Mouse (Mus musculus): ENCODE measurements at regions not wholly inside any gene's neighbourhood (a gene's known extent, or its start where the extent isn't known, plus 50 kb on each side); places are given as distances from the start of the nearest gene placed in this dataset.

GRCm38 (mm10) chr9:91818616-91819328 is 374.0 kb upstream of the Plscr5 start:
- peak; percentile 35 for DNase-seq

DNA sequence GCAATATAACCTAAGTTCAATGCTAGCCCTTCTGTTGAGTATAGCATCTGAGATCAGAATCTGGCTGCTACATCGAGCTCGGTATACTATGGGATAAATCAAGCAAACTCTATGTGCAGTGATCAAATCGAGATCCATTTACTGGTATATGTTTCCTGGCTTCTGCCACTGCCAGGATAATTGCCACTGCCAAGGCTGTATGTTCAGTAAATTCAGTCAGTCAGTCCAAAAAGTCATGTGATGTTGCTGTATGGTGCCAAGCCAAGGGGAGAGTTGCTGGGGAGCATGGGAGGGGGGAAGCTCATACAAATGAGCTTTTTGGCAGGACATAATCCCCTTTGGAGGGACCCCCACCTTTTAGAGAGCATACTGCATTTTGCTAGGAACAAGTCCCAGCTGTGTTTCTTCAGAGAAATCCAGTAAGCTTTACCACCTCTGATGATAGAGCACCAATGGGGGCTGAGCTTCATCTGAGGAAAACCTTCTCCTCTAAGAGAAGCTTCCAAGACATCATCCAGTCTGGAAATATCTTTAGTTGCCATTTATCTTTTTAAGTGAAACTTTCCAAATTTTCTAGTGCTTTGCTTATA is 389.3 kb upstream of the Plscr5 start:
- DNase-seq, result no peak

- DNase-seq, result no peak
Measured at GRCm38 (mm10) chr9:91798837-91799225, 393.9 kb upstream of the Plscr5 start.

- no peak for DNase-seq
Measured at GRCm38 (mm10) chr9:91798171-91798836, 394.4 kb upstream of the Plscr5 start.

DNA sequence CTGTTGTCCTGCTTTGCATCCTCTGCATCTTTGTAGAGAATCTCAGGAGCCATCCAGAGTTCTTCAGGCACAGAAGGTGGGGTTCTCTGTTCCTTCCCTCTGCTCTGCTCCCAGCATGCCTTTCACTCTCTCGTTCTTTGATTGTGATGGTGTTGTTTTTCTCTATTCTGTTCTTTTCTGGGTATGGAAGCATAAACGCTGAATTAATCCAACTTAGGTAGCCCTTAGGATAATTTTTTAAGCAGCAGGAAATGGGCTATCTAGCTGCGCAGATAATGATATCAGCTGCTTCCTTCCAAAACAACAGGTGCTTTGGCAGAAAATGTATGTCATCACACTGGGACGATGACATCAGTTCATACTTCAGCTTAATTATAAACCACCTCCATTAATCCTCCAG is 395.8 kb upstream of the Plscr5 start:
- DNase-seq, result no peak

DNA sequence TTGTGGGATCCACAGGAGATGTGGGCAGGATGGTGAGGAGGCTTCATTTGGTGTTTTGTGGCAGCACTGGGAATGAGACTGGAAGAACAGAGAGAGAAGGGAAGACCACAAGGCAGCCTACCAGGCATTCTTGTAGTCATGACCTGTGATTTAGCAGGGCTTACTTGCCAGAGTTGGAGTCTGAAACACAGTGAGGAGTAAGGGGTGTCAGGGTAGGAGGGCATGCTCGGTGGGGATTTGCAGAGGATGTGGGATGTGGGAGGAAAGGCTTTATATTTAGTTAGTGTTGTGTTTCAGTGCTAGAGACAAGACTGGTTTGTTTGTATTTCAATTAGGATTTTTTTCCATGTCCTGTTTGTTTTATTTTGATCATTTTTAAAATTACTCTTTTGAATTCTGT is 387.3 kb upstream of the Zic1 start:
- no peak for DNase-seq

DNA sequence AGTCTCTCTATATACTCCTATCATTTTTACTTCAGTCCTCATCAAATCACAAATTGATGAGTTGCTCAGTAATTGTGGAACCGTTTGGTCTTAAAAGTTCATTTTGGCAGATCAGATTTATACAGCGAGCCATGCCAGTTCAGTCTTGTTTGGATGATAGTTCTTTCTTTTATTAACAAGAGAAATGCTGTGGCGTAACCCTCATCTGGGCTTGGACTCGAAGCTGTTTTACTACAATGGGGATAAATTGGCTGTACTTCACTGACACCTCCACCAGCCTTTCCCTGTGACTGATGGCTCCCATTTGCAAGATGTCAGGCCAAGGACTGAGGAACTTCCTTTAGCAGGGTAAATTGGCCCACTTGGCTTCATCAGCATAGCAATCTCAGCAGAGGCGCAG is 345.5 kb upstream of the Zic1 start:
- DNase-seq, result no peak

GRCm38 (mm10) chr9:91680859-91681258 is 315.2 kb upstream of the Zic1 start:
- no peak for DNase-seq

DNA sequence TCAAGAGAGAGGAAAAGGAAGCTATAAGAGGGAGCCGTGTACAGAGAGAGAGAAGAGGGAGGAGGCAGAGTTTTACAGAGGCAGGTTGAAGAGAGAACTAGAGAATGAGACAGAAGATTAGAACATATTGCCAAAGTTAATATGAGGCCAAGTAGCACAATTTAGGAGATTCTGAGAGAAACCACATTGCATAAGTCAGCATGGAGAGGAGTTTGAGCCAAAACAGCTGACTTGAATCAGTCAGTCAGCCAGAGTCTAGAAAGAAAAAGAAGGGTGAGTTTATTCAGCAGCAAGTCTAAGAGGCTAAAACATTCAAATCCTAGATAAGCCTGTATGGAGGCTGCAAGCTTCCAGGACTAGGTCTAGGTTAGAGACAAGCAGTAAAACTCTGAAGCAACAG is 301.1 kb upstream of the Zic1 start:
- no peak for DNase-seq

GRCm38 (mm10) chr9:91660089-91660488 is 294.5 kb upstream of the Zic1 start:
- no peak for DNase-seq

DNA sequence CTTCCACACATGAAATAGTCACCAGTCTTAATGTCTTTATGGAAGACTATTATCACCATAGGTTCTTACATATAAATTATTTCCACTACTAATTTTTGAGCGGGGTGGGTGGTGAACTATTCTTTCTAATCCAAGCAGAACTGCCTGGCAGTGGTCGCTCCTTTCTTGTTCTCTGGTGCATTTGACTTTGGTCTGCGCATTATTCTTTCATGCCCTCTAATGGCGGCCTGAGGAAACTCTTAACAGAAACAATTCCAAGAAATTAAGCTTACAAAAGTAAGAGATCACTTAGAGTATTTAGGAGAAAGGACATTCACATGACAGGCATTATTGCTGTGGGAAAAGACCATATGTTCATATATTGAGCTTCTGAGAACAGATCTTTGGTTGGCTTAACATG is 288.5 kb upstream of the Zic1 start:
- peak; percentile 42 for DNase-seq

DNA sequence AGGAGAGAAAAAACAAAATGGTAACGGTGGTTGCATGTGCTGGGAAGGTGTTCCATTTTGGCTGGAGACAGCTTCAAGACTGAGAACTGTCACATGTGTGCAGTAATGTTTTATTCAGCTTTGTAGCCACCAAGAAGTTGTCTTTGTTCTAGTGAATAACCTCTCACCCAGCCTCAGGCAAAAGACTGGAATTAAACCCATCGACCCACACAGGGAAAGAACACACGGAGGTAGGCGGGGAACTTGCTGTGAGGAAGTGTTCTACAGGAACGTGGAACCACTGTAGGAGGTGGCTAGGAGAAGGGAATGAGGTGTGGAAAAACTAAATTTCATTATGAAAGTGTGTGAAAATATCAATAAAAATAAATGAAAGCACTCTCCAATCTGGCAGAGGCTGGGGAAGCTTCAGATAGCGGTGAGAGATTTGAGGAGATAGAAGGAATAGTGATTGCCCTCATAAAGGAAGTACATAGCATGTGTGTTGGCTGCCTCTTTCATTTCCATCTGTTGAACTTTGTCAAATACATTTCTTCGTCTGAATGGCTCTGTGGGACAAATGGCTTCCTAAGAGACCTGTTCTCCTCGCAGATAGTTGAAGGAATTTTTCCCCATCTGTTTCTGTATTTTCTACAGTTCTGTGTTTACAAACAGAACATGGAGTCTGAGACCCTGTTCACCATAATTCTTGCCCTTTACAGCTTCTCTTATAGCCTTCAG is 286.9 kb upstream of the Zic1 start:
- DNase-seq, result no peak

DNA sequence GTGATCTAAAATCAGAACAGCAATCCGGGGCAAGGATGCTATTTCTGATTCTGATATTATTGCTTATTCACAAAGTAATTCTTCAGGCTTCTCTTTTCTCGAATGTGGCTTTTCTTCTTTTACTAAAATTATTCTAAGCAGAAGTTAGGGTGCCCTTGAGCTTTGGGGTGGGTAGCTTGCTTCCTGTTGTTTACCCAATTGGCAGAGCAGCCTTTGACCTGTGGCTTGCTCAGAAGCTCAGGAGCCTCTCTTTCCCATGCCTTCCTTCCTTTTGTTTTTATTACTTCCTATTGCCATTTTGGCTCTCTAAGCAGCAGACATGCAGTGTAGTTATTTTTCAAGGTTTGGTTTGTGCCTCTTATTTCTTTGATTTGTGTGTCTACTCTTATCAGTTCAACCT is 244.8 kb upstream of the Zic1 start:
- no peak for DNase-seq

DNA sequence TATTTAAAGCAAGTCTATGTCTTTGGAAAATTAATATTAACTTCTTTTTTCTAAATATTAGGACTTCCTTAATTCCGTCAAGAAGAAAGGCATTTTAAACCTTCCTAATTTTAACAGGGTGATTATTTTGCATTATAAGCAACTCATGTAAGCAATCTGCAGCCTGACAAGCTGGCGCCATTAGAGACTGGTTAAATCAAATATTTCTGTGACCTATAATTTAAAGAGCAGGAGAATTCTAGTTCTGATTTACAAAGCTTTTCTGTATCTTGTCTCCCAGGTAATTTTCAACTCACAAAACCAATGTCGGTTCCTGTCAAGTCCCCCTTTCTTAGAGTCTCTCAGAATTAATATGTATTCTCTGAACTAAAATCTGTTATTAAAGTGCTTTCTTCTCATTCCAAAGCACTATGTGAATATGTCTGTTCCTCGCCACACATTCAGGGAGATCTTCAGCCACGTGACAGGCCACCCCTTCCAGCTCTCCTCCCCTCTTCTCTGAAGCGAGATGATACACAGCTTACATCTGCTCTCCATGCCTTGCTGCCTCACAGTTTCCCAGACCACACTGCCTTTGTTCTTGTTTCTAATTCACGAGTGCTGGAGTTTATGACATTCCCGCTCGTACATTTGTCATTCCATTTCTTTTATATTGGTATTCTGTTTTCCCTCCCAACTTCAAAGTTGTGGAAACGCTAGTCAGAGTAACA is 244.0 kb upstream of the Zic1 start:
- DNase-seq, result peak; percentile 35

DNA sequence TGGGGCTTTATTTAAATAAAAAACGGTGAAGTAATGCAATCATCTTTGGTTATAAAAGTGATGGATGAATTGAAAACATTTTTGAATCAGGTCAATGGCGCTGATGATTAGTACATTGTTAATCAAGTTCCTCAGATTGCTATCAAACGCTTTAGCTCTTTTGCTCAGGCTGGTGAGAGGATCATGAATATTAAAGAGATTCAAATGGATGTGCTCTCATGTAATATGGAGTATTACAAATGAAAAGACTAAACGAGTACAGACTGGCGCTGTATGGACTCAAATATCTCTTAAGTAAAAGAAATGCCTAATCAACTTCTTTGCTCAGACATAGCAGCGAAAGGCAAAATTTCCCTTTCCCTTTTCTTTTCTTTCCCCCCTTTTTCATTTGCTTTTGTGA is 236.1 kb upstream of the Zic1 start:
- DNase-seq, result no peak

DNA sequence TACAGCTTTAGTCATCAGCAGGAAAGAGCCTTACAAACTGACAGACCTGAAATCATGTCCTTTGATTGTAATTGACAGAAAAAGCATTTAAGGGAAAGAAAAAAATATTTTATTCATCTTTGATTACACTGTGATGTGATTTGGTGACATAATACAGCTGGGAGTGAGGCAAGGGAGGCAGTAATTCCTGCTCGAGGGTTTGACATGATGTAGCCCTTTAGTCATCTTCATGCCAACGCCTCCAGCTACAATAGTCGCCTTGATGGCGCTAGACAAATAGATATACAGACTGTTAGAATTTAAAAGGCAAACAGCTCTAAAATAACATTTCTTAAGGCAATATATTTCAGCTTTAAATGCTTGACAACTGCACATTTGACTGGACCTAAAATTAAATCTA is 226.3 kb upstream of the Zic1 start:
- no peak for DNase-seq

DNA sequence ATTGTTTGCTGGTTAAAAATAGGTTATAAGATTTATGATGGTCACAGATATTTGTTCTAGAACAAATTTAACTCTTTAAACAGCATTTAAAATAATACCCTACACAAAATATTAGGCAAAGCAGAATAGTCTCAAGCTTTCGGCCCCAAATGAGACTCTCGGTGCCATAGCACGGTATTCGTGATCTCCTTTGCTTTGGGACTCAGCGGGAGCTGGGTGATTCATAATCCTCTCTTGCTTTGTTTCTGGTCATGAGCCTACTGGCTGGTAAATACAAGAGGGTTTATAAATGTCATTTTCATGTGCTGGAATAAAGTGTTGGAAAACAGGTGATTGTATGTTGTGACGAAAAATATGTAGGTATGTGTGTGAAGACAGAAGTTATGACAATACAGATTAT is 223.1 kb upstream of the Zic1 start:
- DNase-seq, result no peak

- DNase-seq, result no peak
Measured at GRCm38 (mm10) chr9:91587861-91588260, 222.3 kb upstream of the Zic1 start.

GRCm38 (mm10) chr9:91587271-91587670 is 221.7 kb upstream of the Zic1 start:
- no peak for DNase-seq

- no peak for DNase-seq
Measured at GRCm38 (mm10) chr9:91586635-91587034, 221.0 kb upstream of the Zic1 start.

DNA sequence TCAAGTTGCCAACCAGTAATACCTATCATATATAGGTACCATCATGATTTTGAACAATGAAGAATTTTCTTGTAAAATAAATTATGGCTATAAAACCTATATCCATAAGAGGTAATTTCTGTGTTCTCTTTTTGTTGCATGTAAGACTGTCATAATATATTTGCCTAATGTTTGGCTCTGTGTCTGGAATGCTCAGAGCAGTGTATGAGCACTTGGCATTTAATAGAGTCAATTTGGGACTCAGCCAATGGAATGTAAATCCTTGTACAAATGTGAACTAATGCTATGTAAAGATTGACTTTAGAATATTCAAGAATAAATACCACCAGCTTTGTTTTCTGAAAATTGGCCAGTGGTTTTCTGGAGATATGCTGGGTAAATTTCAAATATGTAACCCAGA is 208.5 kb upstream of the Zic1 start:
- no peak for DNase-seq

DNA sequence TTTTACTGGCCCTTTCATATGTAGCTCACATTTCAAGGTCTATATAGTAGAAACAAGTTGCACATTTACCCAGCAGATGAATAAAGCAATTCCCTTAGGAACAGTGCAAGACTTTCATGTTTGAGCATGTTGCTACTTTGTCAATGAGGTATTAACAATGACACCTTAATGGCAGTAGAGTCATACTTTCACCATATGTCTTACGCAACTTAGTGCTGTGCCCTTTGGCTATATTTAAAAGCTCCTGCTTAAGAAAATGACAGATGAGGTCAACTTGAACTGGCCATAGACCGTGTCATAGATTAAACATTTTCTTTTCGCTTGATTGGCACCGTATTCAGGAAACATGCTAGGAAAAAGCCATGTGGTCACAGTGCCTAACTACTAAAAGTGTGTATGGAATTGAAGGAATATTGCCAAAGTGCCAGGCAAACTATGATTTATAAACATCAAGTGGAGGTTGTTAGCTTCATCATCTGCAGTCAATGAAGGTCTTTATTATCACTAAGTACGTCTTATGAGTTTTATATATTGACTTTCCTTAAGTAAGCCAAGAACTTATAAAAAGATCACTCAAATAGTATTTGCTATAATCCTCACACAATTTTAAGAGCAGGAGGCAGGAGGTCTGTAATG is 200.5 kb upstream of the Zic1 start:
- peak; percentile 7 for DNase-seq

DNA sequence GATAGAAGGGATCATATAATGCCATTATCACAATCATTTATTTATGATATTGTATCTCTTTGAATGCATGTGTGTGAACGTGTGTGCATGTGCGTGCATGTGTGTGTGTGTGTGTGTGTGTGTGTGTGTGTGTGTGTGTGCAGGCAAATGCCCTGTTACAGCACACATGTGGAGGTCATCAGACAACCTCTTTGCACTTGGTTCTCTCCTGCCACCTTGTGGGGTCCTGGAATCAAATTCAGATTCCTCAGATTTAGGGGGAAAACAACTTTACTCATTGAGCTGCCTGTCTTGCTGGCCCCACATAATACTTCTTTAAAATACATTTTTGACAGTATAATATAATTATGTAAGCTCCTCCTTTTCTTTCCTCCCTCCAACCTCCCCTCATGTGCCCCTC is 195.7 kb upstream of the Zic1 start:
- peak; percentile 29 for DNase-seq

Data from embryo, embryonic 11 days (tissue).